Mouse (Mus musculus) bone marrow, adult 2 months (tissue): ENCODE measurements at regions not wholly inside any gene's neighbourhood (a gene's known extent, or its start where the extent isn't known, plus 50 kb on each side); places are given as distances from the start of the nearest gene placed in this dataset.

Experiments
- H3K27ac ChIP-seq: fragments of 200-500 bp; 2 replicates; pipeline ENCODE4 v1.5.1; 2012; ENCODE audit warnings: low read depth, mild to moderate bottlenecking, control low read depth, inconsistent platforms, low read length; ENCODE audit not compliant: control insufficient read depth, poor library complexity, insufficient read depth
- H3K4me1 ChIP-seq: fragments of 200-500 bp; 2 replicates; pipeline ENCODE4 v1.6.1; 2011; ENCODE audit warnings: low read length; ENCODE audit not compliant: control insufficient read depth, insufficient read depth
- H3K4me3 ChIP-seq: fragments of 200-500 bp; replicated peaks from 2 replicates; pipeline ENCODE3; 2011; ENCODE audit warnings: mild to moderate bottlenecking, low read depth, low read length, control low read depth; ENCODE audit not compliant: control insufficient read depth
- CTCF ChIP-seq: fragments of 200-500 bp; IDR thresholded peaks from 2 replicates; pipeline ENCODE4 v1.5.1; 2011; ENCODE audit warnings: low read length, control low read depth; ENCODE audit not compliant: control insufficient read depth, insufficient read depth
- POLR2A ChIP-seq: fragments of 200-500 bp; IDR thresholded peaks from 2 replicates; pipeline ENCODE4 v1.6.1; 2011; ENCODE audit warnings: low read depth, mild to moderate bottlenecking, control low read depth, low read length, borderline replicate concordance; ENCODE audit not compliant: control insufficient read depth
- whole genome bisulfite sequencing: fragments of 180-500 bp; shearing (Covaris S2); methylation state at CpG from one replicate; pipeline ENCODE4 v1.1.7; 2018; 5-methylcytosine and 5-hydroxymethylcytosine counted together

GRCm38 (mm10) chr2:75142675-75143074 lies 317.1 kb downstream of the Mtx2 start:
- TF ChIP-seq CTCF, result no peak
- TF ChIP-seq POLR2A, result no peak
- Histone ChIP-seq H3K27ac (no peak overlapping the region), H3K4me3 (no peak overlapping the region), H3K4me1 (no peaks in the 10 kb centered on the region)
- WGBS, result 41% methylated on average over 2 of the region's 2 CpGs

DNA sequence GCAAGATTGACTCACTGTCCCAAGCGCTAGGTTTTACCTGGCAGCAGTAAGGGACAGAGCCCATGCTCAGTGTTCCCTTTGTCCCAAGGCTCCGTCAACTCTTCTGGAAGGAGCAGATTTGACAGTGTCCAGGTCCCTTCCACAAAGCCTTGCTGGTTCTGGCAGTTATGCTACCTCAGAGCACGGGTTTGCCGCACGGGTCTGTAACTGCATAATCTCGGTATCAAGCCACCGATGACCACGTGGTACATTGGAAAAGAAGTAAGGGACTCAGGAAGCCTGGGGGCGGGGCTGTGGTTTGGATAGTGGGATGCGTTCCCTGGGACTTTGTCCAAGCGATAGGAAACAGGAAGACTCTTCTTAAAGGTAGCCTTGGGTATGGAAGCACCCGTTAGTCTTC lies 319.3 kb downstream of the Mtx2 start:
- TF ChIP-seq CTCF (no peak), POLR2A (no peak)
- 56% methylated on average over 12 of the region's 12 CpGs for WGBS
- no peak overlapping the region for H3K4me3 ChIP-seq
- no peaks in the 10 kb centered on the region for H3K4me1 ChIP-seq
- H3K27ac ChIP-seq, result no peak overlapping the region

DNA sequence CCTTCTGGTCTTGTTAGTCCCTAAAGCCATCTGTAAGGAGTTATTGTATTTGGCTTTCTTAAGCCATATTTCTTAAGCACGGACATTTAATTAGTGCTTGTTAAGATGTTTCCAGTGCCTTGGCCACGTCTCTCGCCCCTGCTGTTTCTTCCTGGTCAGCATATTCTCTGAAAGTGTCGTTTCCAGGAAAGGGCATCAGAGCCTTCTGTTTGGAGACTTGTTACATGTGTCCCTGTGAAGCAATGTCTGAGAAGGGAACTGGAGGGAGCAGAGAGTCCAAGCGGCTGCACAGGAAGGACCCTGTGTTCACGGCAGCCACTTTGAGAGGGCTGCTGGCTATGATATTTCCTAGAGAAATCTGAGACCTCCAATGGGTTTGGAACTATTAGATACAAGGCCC lies 320.7 kb downstream of the Mtx2 start:
- no peak for TF ChIP-seq CTCF
- no peak for TF ChIP-seq POLR2A
- WGBS, result 60% methylated on average over 6 of the region's 6 CpGs
- Histone ChIP-seq H3K4me3 (no peak overlapping the region), H3K4me1 (no peaks in the 10 kb centered on the region), H3K27ac (no peak overlapping the region)

- H3K4me1 ChIP-seq, result no peaks in the 10 kb centered on the region
- H3K27ac ChIP-seq, result no peak overlapping the region
- no peak for TF ChIP-seq CTCF
- TF ChIP-seq POLR2A, result no peak
- H3K4me3 ChIP-seq, result no peak overlapping the region
- WGBS, result 76% methylated on average over 9 of the region's 9 CpGs
These were observed 321.8 kb downstream of the Mtx2 start for GRCm38 (mm10) chr2:75147399-75147798.

GRCm38 (mm10) chr2:75147967-75148366 lies 322.4 kb downstream of the Mtx2 start:
- TF ChIP-seq POLR2A, result no peak
- TF ChIP-seq CTCF, result no peak
- Histone ChIP-seq H3K4me1 (no peaks in the 10 kb centered on the region), H3K4me3 (no peak overlapping the region), H3K27ac (no peak overlapping the region)
- 58% methylated on average over 8 of the region's 8 CpGs for WGBS

- TF ChIP-seq CTCF, result no peak
- no peak for TF ChIP-seq POLR2A
- 75% methylated on average over 5 of the region's 5 CpGs for WGBS
- Histone ChIP-seq H3K4me3 (no peak overlapping the region), H3K4me1 (no peaks in the 10 kb centered on the region), H3K27ac (no peak overlapping the region)
These were observed 323.4 kb downstream of the Mtx2 start for GRCm38 (mm10) chr2:75149036-75149435.

DNA sequence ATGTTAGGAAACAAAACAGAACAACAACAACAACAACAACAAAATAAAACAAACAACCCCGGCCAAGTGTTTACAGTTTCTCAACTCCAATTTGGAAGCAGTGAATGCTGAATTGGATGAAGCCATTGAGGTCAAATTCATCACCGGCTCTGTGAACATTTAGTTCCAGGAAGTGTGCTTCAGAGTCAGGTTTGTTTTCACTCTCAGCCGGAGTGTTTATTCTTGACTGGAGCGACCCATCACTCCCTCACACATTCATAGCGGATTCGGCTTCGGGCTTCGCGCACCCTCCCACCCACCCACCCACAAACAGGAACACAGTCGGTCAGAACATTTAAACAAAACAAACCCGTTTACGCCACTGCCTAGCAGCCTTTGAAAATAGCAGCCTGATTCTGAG lies 324.0 kb downstream of the Mtx2 start:
- no peak overlapping the region for H3K4me3 ChIP-seq

DNA sequence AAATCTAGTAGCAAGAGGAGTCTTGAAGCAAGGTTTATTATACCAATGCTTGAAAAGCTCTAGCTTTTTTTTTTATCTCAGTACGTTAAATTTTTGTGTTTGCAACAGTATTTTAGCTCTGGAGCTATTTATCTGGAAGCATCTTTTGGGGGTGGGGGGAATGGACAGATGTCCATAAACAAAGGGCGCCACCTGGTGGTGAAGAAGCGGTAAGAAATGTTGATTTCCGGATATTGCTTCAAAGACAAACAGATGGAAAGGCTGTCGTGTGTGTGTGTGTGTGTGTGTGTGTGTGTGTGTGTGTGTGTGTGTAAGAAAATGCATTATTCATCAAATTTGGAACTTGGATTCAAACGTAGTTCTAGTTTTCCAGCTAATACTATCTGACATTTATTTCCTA lies 325.4 kb downstream of the Mtx2 start:
- Histone ChIP-seq H3K27ac (no peak overlapping the region), H3K4me1 (no peaks in the 10 kb centered on the region), H3K4me3 (no peak overlapping the region)
- TF ChIP-seq CTCF (no peak), POLR2A (no peak)
- WGBS, result 2% methylated on average over 6 of the region's 6 CpGs

More for the DNA sequence above, 324.0 kb downstream of the Mtx2 start:
- Histone ChIP-seq H3K27ac (no peak overlapping the region), H3K4me1 (no peaks in the 10 kb centered on the region)
- TF ChIP-seq CTCF (no peak), POLR2A (no peak)
- WGBS, result 9% methylated on average over 12 of the region's 12 CpGs

DNA sequence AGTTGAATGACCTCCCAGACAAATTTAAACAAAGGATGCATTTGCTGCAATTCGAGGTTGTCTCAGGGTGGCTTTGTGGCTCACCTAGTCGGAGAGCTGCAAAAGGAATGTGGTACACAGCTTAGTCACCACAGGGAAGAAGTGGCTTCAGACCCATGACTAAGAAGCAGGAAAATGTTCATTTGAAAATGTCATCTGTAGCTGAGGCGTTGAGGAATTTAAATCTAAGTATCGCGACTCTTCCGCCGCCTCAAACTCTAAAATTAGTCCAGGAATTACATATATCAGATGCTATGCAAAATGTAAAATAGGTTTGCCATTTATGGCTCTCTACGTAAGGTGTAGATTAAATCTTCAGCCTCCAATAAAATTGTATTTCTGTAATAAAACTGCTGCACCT lies 325.9 kb downstream of the Mtx2 start:
- Histone ChIP-seq H3K4me1 (no peaks in the 10 kb centered on the region), H3K27ac (no peak overlapping the region), H3K4me3 (no peak overlapping the region)
- TF ChIP-seq POLR2A (no peak), CTCF (no peak)
- WGBS, result 81% methylated on average over 8 of the region's 8 CpGs
